Mouse (Mus musculus) cortical plate, adult 2 months (tissue): ENCODE measurements around the gene Pan3. TPM values are rescaled to one million over a fixed set of nuclear protein-coding genes. Genes with fewer than 3 reads are reported as not detected.

Experiments used
- H3K27ac ChIP-seq: fragments of 200-500 bp; 2 replicates; pipeline ENCODE4 v1.5.1; 2012; ENCODE audit warnings: low read length, control low read depth, inconsistent platforms; ENCODE audit not compliant: insufficient read depth
- H3K4me1 ChIP-seq: fragments of 200-500 bp; 2 replicates; pipeline ENCODE4 v1.6.1; 2011; ENCODE audit warnings: low read length; ENCODE audit not compliant: control insufficient read depth, insufficient read depth
- H3K4me3 ChIP-seq: fragments of 200-500 bp; 2 replicates; pipeline ENCODE4 v1.5.1; 2011; ENCODE audit warnings: mild to moderate bottlenecking, low read length, control low read depth; ENCODE audit not compliant: insufficient read depth
- CTCF ChIP-seq: fragments of 200-500 bp; IDR thresholded peaks from 2 replicates; pipeline ENCODE4 v1.5.1; 2011; ENCODE audit warnings: mild to moderate bottlenecking, control low read depth, low read length; ENCODE audit not compliant: insufficient read depth; ENCODE audit errors: extremely low read depth
- POLR2A ChIP-seq: fragments of 200-500 bp; IDR thresholded peaks from 2 replicates; pipeline ENCODE4 v1.6.1; 2011; ENCODE audit warnings: mild to moderate bottlenecking, low read length, control low read depth; ENCODE audit not compliant: insufficient read depth; ENCODE audit errors: extremely low read depth
- polyA plus RNA-seq: library from polyadenylated mRNA; depleted of rRNA; stranded (reverse); fragments of >200 nt; gene quantifications from 2 replicates; pipeline ENCODE4 v1.2.3, GENCODE M21; 2012

The Pan3 gene
- polyA plus RNA-seq, 1 experiment: 51.2 TPM

DNA sequence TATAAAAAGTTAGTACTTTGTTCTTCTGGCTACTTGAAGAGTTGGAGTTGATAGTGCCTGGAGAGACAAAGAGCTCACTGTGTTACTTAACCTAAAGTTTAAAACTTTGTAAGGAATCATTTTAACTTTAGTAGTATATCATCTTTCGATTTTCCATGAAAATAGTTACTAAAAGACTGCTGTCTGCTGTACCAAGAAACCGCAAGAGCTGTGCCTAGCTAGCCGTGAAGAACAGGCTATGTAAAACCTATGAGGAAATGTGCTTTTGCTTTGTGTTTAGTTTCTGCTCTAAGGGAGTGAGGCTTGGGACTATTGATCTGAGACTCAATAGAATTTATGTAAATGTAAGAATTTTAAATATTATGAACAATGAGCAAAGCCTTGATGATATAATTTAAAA is 43.9 kb downstream of the Pan3 start:
- Histone ChIP-seq H3K4me3 (no peak overlapping the region), H3K27ac (no peak overlapping the region), H3K4me1 (peaks cover 1% of the 10 kb centered on the region; the same call in 1 of the 2 replicates)
- TF ChIP-seq POLR2A: no peak
- no peak for TF ChIP-seq CTCF

DNA sequence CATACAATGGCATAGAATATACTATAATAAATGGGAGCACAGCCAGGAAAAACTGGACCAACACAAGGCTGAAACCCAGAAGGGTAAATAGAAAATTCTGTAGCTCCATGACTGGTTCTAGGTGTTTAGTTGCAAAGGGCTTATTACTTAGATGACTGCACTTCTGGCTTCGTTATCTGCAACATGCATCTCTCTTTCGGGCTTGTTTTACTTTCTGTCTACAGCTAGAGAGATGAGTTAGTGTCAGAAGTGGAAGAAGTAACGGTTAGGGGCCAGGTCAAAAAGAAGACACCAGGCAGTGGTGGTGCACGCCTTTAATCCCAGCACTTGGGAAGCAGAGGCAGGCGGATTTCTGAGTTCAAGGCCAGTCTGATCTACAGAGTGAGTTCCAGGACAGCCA is 46.1 kb downstream of the Pan3 start:
- H3K27ac ChIP-seq: no peak overlapping the region
- no peak overlapping the region for H3K4me3 ChIP-seq
- no peak for TF ChIP-seq CTCF
- TF ChIP-seq POLR2A: no peak
- H3K4me1 ChIP-seq: peaks cover 1% of the 10 kb centered on the region; the same call in 1 of the 2 replicates

DNA sequence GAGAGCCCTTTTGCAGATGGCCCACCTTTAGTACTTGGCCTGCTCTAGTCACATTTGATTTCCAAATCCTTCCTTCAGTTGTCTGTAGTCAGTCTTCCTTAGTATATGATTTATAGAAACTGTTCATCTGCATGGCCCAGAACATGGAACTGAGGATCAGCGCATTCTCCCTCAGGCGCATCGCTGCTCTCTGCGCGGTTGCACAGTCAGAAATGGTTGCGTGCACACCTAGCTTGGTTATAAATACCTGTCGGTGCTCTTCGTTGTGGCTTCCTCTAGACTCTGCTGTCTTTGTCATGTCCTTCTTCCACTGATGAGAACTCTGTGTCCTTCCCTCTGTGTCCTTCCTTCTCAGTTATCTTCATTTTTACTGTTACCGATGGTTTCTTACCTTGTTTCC is 47.1 kb downstream of the Pan3 start:
- TF ChIP-seq CTCF (no peak), POLR2A (no peak)
- Histone ChIP-seq H3K27ac (no peak overlapping the region), H3K4me3 (no peak overlapping the region), H3K4me1 (peaks cover 1% of the 10 kb centered on the region; the same call in 1 of the 2 replicates)

DNA sequence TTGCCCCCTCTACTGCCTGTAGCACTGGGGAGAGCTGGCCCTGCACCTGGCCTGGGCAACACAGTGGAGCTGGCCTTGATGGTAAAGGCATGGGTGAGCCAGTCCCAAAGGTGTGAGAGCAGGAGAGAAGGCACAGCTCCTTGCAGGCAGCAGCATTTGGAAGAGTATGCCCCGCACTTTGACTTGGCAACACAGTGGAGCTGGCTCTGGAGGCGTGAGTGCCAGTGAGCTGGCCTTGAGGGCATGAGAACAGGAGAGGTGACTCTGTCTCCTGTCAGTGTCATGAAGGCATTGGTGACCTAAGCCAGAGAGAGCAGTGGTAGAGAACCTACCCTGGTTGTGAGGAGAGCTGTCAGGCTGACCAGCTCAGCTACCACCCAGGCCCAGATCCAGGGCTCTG is 49.4 kb downstream of the Pan3 start:
- peaks cover 1% of the 10 kb centered on the region; the same call in 1 of the 2 replicates for H3K4me1 ChIP-seq
- no peak overlapping the region for H3K27ac ChIP-seq
- TF ChIP-seq POLR2A (no peak), CTCF (no peak)
- no peak overlapping the region for H3K4me3 ChIP-seq

DNA sequence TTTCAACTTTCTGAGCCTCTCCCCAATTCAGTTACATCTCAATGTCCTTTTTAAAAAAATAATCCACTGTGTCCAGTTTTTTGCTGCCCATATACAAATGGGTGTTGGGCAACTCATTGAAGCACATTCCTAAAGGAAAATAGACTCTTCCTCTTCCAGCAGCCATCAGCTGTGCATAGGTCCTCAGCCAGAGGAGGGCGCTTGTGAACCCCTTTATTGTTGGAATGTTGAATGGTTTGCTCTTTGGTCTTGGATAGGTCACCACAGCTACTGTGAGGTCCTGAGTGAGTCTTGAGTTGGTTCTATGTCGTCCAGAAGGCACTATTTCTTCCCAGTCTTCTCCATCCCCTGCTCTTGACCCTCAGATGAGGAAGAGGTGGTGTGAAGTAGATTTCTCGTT is 54.2 kb downstream of the Pan3 start:
- no peak overlapping the region for H3K4me3 ChIP-seq
- H3K27ac ChIP-seq: no peak overlapping the region
- TF ChIP-seq CTCF (no peak), POLR2A (no peak)
- H3K4me1 ChIP-seq: no peaks in the 10 kb centered on the region

DNA sequence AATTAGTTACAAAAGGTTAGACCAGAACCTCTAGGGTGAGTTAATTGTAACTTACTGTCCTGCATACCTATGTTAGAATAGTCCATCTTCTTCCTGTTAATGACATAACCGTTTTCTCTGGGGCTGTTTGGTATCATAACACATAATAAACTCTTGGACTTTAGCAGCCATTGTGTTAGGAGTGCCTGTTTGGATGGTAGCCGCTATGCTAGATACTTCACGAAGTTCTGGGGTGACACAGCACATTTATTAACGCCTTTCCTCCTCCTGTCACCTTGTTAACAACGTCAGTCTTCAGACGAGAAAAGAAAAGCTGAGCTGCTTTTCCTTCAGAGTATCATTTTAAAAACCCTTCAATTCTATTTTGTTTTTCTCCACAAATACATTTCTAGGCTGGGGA is 59.3 kb downstream of the Pan3 start:
- TF ChIP-seq POLR2A: no peak
- TF ChIP-seq CTCF: no peak
- H3K4me1 ChIP-seq: no peaks in the 10 kb centered on the region; the same call in 1 of the 2 replicates
- no peak overlapping the region for H3K27ac ChIP-seq
- H3K4me3 ChIP-seq: no peak overlapping the region

GRCm38 (mm10) chr5:147490907-147491306 is 60.9 kb downstream of the Pan3 start:
- Histone ChIP-seq H3K4me1 (peaks cover 5% of the 10 kb centered on the region; the same call in 1 of the 2 replicates), H3K4me3 (no peak overlapping the region), H3K27ac (no peak overlapping the region)
- no peak for TF ChIP-seq CTCF
- TF ChIP-seq POLR2A: no peak

DNA sequence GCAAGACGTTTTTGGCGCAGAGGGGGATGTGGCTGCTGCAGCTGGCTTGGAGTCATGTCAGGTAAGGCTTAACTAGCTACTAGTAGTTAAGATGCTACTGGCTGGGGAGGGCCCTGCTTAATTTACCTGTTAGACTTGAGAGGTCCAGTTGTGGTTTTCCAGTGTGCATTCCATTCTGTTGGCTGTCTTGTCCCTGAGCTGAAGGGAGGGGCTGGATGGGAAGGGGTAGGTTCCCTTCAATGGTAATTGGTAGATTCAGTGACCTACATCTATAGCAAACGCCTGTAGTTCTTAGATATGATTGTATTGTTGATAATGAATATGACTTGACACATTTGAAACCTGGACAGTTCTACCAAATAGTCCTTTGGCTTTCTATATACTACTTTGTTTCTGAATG is 62.5 kb downstream of the Pan3 start:
- TF ChIP-seq CTCF (no peak), POLR2A (no peak)
- no peak overlapping the region for H3K27ac ChIP-seq
- H3K4me3 ChIP-seq: no peak overlapping the region
- peaks cover 5% of the 10 kb centered on the region; the same call in 1 of the 2 replicates for H3K4me1 ChIP-seq

GRCm38 (mm10) chr5:147493205-147493604 is 63.2 kb downstream of the Pan3 start:
- no peak for TF ChIP-seq POLR2A
- no peak for TF ChIP-seq CTCF
- no peak overlapping the region for H3K4me3 ChIP-seq
- no peak overlapping the region for H3K27ac ChIP-seq
- H3K4me1 ChIP-seq: peaks cover 5% of the 10 kb centered on the region; the same call in 1 of the 2 replicates

DNA sequence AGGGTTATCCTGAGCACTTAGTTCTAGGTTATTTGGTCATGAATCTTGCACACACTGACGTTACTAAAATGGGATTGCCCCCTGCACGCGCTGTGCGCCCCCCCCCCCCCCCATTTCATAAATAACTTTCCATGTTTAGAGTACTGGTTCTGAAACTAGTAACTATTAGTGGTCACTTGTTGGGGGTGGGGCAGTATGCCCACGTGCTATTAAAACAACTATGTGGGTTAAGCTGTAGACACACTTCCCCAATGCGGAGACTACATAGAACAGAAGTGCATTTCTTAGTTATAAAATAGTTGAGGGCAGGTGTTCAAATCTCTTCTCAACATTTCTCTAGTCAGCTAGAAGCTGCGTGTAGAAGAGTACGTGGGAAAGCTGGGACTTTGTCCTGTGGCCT is 63.7 kb downstream of the Pan3 start:
- peaks cover 5% of the 10 kb centered on the region; the same call in 1 of the 2 replicates for H3K4me1 ChIP-seq
- no peak overlapping the region for H3K4me3 ChIP-seq
- TF ChIP-seq POLR2A (no peak), CTCF (no peak)
- no peak overlapping the region for H3K27ac ChIP-seq
